Mouse (Mus musculus): ENCODE data around the gene Polr3h.

- no peak for TF ChIP-seq HCFC1 (IDR thresholded peaks at IDR 0.05; ENCODE audit: borderline replicate concordance, insufficient read depth, low read length)
- TF ChIP-seq CHD2 (IDR thresholded peaks at IDR 0.05; ENCODE audit: low read depth, low read length), result no peak
- TF ChIP-seq ZC3H11A (IDR thresholded peaks at IDR 0.05; ENCODE audit: borderline replicate concordance, low read depth, low read length), result no peak
Observed at GRCm38 (mm10) chr15:81966062-81966829, 40.2 kb upstream of the Polr3h start.

All from ES-E14 (cell line).